9 mouse cellular contexts compared by ENCODE assay signal in the genomic region with DNA sequence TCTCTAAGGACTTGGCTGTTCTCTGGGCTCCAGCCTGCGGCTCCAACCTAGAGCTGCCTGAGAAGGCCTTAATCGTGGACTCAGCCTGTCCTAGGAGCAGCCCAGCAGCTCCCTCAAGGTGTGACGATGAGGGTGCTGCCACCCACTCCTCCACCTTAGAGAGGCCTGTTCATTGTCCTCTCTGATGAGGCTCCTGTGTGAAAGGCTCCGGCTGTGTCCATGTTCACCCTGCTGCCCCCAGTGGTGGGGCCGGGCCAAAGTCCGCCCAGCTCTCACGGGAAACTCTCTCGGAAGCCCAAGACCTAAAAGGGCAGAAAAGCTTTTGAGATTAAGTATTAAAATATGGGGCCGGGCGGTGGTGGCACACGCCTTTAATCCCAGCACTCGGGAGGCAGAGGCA. TPM values are rescaled to one million over a fixed set of nuclear protein-coding genes. Genes with fewer than 3 reads are reported as not detected.
DNase-seq lines count a peak whose midpoint lies in the region; ATAC-seq and TF ChIP-seq lines count a peak whose summit lies in the region.
"Had no signal": no experiment of that assay in that cellular context is flagged by ENCODE, and none has a peak within 500 bp of the region (broad histone marks: within the 10 kb centered on the region; RNA-seq: fewer than 3 reads in every experiment).

No protein-coding gene starts in this region.

- TF ChIP-seq EP300 in lung, postnatal 0 days (IDR thresholded peaks at IDR 0.05): no peak

- peaks cover 20% of the 10 kb centered on the region for H3K4me1 ChIP-seq in hindbrain, postnatal 0 days (ENCODE audit: insufficient read depth, low read length)
- H3K4me1 ChIP-seq in hindbrain, embryonic 12.5 days: peaks cover 24% of the 10 kb centered on the region
- H3K4me1 ChIP-seq in lung, postnatal 0 days (ENCODE audit: insufficient read depth, low read depth, low read length): peaks cover 26% of the 10 kb centered on the region
- H3K4me1 ChIP-seq in embryonic facial prominence, embryonic 10.5 days: peaks cover 60% of the 10 kb centered on the region

- 49% methylated on average over 12 of the region's 12 CpGs for WGBS in hindbrain, postnatal 0 days
- 56% methylated on average over 12 of the region's 12 CpGs for WGBS in hindbrain, embryonic 12.5 days
- 38% methylated on average over 12 of the region's 12 CpGs for WGBS in lung, postnatal 0 days
- WGBS in embryonic facial prominence, embryonic 10.5 days: 60% methylated on average over 12 of the region's 12 CpGs

- DNase-seq in hindbrain, postnatal 0 days (ENCODE audit: low spot score): peak; percentile 49
- DNase-seq in cerebellum, postnatal 10 days: peak; percentile 63 to 67
- DNase-seq in kidney, adult 18-20 months: peak; percentile 85
- DNase-seq in lung, postnatal 0 days (ENCODE audit: low spot score): peak; percentile 76
- no peak for DNase-seq in urinary bladder, postnatal 10 days (ENCODE audit: low spot score)
- DNase-seq in left cerebral cortex, postnatal 36 days (ENCODE audit: low spot score in 2 of 2): no peak
- DNase-seq in embryonic facial prominence, embryonic 10.5 days (ENCODE audit: low spot score): no peak

- H3K36me3 ChIP-seq in hindbrain, postnatal 0 days (ENCODE audit: insufficient read depth, low read length): no peaks in the 10 kb centered on the region
- H3K36me3 ChIP-seq in hindbrain, embryonic 12.5 days: no peaks in the 10 kb centered on the region
- H3K36me3 ChIP-seq in lung, postnatal 0 days (ENCODE audit: insufficient read depth, low read length): no peaks in the 10 kb centered on the region
- no peaks in the 10 kb centered on the region for H3K36me3 ChIP-seq in embryonic facial prominence, embryonic 10.5 days (replicated peaks)
- H3K36me3 ChIP-seq: neural tube, embryonic 12.5 days had no signal

- H3K9me3 ChIP-seq in hindbrain, postnatal 0 days (ENCODE audit: low read length): no peaks in the 10 kb centered on the region
- no peaks in the 10 kb centered on the region for H3K9me3 ChIP-seq in hindbrain, embryonic 12.5 days (replicated peaks)
- H3K9me3 ChIP-seq in lung, postnatal 0 days (ENCODE audit: low read length): no peaks in the 10 kb centered on the region
- no peaks in the 10 kb centered on the region for H3K9me3 ChIP-seq in embryonic facial prominence, embryonic 10.5 days
- H3K9me3 ChIP-seq: neural tube, embryonic 12.5 days had no signal

- intact Hi-C loops in left cerebral cortex, postnatal 36 days (cut with DNase I): no loop called here

- H3K27ac ChIP-seq in hindbrain, postnatal 0 days: no peak overlapping the region
- H3K27ac ChIP-seq in hindbrain, embryonic 12.5 days: no peak overlapping the region
- peak overlapping the region; percentile 59; the same call in 1 of the 2 replicates for H3K27ac ChIP-seq in lung, postnatal 0 days (ENCODE audit: low read length)
- no peak overlapping the region; the same call in 1 of the 2 replicates for H3K27ac ChIP-seq in embryonic facial prominence, embryonic 10.5 days (replicated peaks)
- H3K27ac ChIP-seq: neural tube, embryonic 12.5 days had no signal

- peak; percentile 56 for TF ChIP-seq CTCF in hindbrain, postnatal 0 days (IDR thresholded peaks at IDR 0.05; ENCODE audit: low read depth)
- TF ChIP-seq CTCF in lung, postnatal 0 days (IDR thresholded peaks at IDR 0.05): peak; percentile 74

- ATAC-seq in hindbrain, postnatal 0 days: 0 out of 2 replicates have a peak, but pooled peaks have one; percentile 25
- no peak for ATAC-seq in hindbrain, embryonic 12.5 days (ENCODE audit: low FRiP score)
- ATAC-seq in lung, postnatal 0 days: peak; percentile 10; the same call in 1 of the 2 replicates

- H3K4me2 ChIP-seq in hindbrain, postnatal 0 days (ENCODE audit: low read depth, low read length): no peak overlapping the region
- no peak overlapping the region for H3K4me2 ChIP-seq in hindbrain, embryonic 12.5 days (replicated peaks)
- H3K4me2 ChIP-seq in lung, postnatal 0 days (replicated peaks; ENCODE audit: low read depth, low read length): no peak overlapping the region
- H3K4me2 ChIP-seq: neural tube, embryonic 12.5 days had no signal

- no peaks in the 10 kb centered on the region for H3K27me3 ChIP-seq in hindbrain, postnatal 0 days (ENCODE audit: insufficient read depth, low read length)
- H3K27me3 ChIP-seq in hindbrain, embryonic 12.5 days: no peaks in the 10 kb centered on the region
- H3K27me3 ChIP-seq in lung, postnatal 0 days (replicated peaks; ENCODE audit: insufficient read depth, low read length): no peaks in the 10 kb centered on the region
- H3K27me3 ChIP-seq in embryonic facial prominence, embryonic 10.5 days (replicated peaks; ENCODE audit: low read depth, poor library complexity, severe bottlenecking): no peaks in the 10 kb centered on the region

- H3K9ac ChIP-seq in hindbrain, postnatal 0 days (replicated peaks; ENCODE audit: low read length): no peak overlapping the region
- no peak overlapping the region for H3K9ac ChIP-seq in hindbrain, embryonic 12.5 days
- H3K9ac ChIP-seq in lung, postnatal 0 days (replicated peaks; ENCODE audit: low read depth): no peak overlapping the region
- H3K9ac ChIP-seq: neural tube, embryonic 12.5 days had no signal

- no peak overlapping the region for H3K4me3 ChIP-seq in hindbrain, postnatal 0 days (ENCODE audit: low read length)
- no peak overlapping the region for H3K4me3 ChIP-seq in hindbrain, embryonic 12.5 days
- no peak overlapping the region for H3K4me3 ChIP-seq in lung, postnatal 0 days (ENCODE audit: low read depth, low read length)
- no peak overlapping the region; the same call in 1 of the 2 replicates for H3K4me3 ChIP-seq in embryonic facial prominence, embryonic 10.5 days
- H3K4me3 ChIP-seq: neural tube, embryonic 12.5 days had no signal

RNA-seq across cellular contexts. Expression of gene Scyl1, which starts 48.3 kb away (rescaled TPM):
- 84.1 and 96.6 TPM in 2 replicates for total RNA-seq in hindbrain, postnatal 0 days (2014; rRNA removed)
- 73.3 and 76.2 TPM in 2 replicates for polyA plus RNA-seq in hindbrain, postnatal 0 days (2015; fragmentation: Nextera tagmentation; extraction: Ambion mirVana)
- polyA plus RNA-seq in hindbrain, embryonic 12.5 days (2016; fragmentation: Nextera tagmentation; extraction: Ambion mirVana): 71.8 and 73.7 TPM in 2 replicates
- polyA plus RNA-seq in lung, postnatal 0 days (2015; fragmentation: Nextera tagmentation; extraction: Ambion mirVana): 64.6 TPM in 2 replicates
- total RNA-seq in left cerebral cortex, postnatal 36 days (2021): 10 to 100 TPM; 90.5 to 98.8 TPM
- 72.0 and 74.9 TPM in 2 replicates for polyA plus RNA-seq in embryonic facial prominence, embryonic 10.5 days (2016; fragmentation: Nextera tagmentation; extraction: Ambion mirVana)

RNA-seq across cellular contexts. Expression of gene Frmd8, which starts 55.5 kb away (rescaled TPM):
- total RNA-seq in hindbrain, postnatal 0 days (2014; rRNA removed): 19.8 and 43.2 TPM in 2 replicates
- polyA plus RNA-seq in hindbrain, postnatal 0 days (2015; fragmentation: Nextera tagmentation; extraction: Ambion mirVana): 12.5 and 13.7 TPM in 2 replicates
- 28.7 and 29.9 TPM in 2 replicates for polyA plus RNA-seq in hindbrain, embryonic 12.5 days (2016; fragmentation: Nextera tagmentation; extraction: Ambion mirVana)
- polyA plus RNA-seq in lung, postnatal 0 days (2015; fragmentation: Nextera tagmentation; extraction: Ambion mirVana): 33.9 and 35.1 TPM in 2 replicates
- 10 to 100 TPM; 11.6 to 13.3 TPM for total RNA-seq in left cerebral cortex, postnatal 36 days (2021)
- 44.6 and 45.4 TPM in 2 replicates for polyA plus RNA-seq in embryonic facial prominence, embryonic 10.5 days (2016; fragmentation: Nextera tagmentation; extraction: Ambion mirVana)

RNA-seq across cellular contexts. Expression of gene Slc25a45, which starts 58.1 kb away (rescaled TPM):
- total RNA-seq in hindbrain, postnatal 0 days (2014; rRNA removed): 2.1 and 6.0 TPM in 2 replicates
- 1.8 and 2.8 TPM in 2 replicates for polyA plus RNA-seq in hindbrain, postnatal 0 days (2015; fragmentation: Nextera tagmentation; extraction: Ambion mirVana)
- polyA plus RNA-seq in hindbrain, embryonic 12.5 days (2016; fragmentation: Nextera tagmentation; extraction: Ambion mirVana): 2.0 and 2.2 TPM in 2 replicates
- 8.4 and 10.2 TPM in 2 replicates for polyA plus RNA-seq in lung, postnatal 0 days (2015; fragmentation: Nextera tagmentation; extraction: Ambion mirVana)
- 1 to 10 TPM; 3.0 to 4.1 TPM for total RNA-seq in left cerebral cortex, postnatal 36 days (2021)
- polyA plus RNA-seq in embryonic facial prominence, embryonic 10.5 days (2016; fragmentation: Nextera tagmentation; extraction: Ambion mirVana): 2.5 and 2.9 TPM in 2 replicates

Comparison
In these comparisons a context has a peak if more than half of its experiments do, and no peak if none do; other contexts are left out.
1. DNase-seq: peak in hindbrain, postnatal 0 days (single experiment), cerebellum, postnatal 10 days (2 of 2), kidney, adult 18-20 months (single experiment) and lung, postnatal 0 days (single experiment); none in urinary bladder, postnatal 10 days (single experiment), left cerebral cortex, postnatal 36 days (0 of 2) and embryonic facial prominence, embryonic 10.5 days (single experiment).